Mouse (Mus musculus): ENCODE data around the gene Fxr2. TPM values are rescaled to one million over a fixed set of nuclear protein-coding genes. Genes with fewer than 3 reads are reported as not detected.

The Fxr2 gene
- polyA plus RNA-seq, 1 experiment: 9.7 TPM

DNA sequence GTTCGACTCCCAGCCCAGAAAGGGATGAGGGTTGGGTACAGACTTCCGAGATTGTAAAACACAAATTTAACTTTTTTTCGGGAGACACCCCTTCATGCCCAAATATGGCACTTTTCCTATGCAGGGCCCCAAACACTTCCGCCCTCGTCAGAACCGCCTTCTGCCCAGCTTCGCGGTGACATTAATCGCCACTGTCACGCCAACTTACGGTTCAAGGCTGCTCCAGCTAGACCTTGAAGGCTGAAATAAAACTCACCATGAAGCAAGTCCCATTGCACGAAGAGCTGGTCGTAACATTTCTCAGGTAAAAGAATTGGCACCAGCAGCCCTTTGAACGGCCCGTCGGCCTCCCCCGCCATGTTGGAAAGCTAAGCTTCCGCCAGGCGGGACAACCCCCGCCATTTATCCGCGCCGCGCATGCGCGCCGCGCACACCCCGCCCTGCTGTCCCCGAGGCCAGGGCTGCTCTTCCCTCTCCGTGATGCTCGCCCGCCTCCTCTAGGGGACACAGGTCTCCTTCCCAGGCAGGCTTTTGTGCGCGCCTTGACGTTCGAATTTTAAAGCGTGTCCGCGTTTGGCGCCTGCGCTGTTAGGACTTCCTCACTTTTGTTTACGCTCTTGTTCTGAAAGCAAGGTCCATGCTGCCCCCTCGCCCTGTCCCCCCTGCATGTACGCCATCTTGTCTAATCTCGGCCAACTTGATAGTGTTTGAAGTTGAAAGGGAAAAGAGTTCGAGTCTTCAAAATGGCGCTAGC is 29.6 kb downstream of the Fxr2 start, which contains the start of gene Mpdu1:
TSS of gene Mpdu1 (minus strand) at position 430 of the 754 bp plus-strand sequence.
- no peak for TF ChIP-seq TAL1 (IDR thresholded peaks at IDR 0.05; ENCODE audit: low read length)
- no peak for TF ChIP-seq GATA1 (IDR thresholded peaks at IDR 0.05; ENCODE audit: low read length)

DNA sequence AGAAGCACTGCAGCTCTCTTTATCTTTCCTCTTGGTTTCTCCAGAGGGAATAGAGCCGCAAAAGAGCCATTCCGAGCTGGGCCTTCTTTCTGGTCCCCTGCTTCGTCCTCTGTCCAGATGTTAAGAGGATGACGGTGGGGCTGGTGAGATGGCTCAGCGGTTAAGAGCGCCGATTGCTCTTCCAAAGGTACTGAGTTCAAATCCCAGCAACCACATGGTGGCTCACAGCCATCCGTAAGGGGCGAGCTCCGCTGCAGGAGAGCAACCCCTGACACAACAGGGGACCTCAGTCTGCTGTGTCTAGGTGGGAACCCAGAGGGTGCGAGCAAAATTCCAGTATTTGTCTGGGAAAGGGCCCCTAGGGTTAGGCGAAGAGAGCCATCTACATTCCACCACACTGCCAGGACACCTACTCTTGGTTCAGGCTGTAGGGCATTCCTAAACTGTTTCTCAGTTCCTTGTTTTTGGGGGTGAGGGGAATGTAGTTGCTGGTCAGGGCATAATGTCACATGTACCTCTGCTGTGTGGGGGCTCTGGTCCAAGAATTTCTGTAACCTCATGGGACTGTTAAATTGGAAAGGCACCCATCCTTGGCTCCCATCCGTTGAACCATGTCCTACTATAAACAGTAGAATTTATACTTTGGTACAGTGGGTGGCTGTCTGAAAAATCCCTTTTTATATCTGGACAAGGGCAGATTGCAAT is 30.3 kb downstream of the Fxr2 start:
- peaks cover 70% of the 10 kb centered on the region for H3K36me3 ChIP-seq (ENCODE audit: control insufficient read depth)

More for the DNA sequence above, 29.6 kb downstream of the Fxr2 start, which contains the start of gene Mpdu1:
- H3K4me1 ChIP-seq (ENCODE audit: control insufficient read depth): peaks cover 65% of the 10 kb centered on the region
- peaks cover 70% of the 10 kb centered on the region for H3K36me3 ChIP-seq (ENCODE audit: control insufficient read depth)
- H3K4me3 ChIP-seq (replicated peaks): peak within 1 kb of the TSS; percentile 87
- no peaks in the 10 kb centered on the region for H3K27me3 ChIP-seq (ENCODE audit: control insufficient read depth)
- H3K9me3 ChIP-seq (ENCODE audit: control insufficient read depth, low read length): no peaks in the 10 kb centered on the region

DNA sequence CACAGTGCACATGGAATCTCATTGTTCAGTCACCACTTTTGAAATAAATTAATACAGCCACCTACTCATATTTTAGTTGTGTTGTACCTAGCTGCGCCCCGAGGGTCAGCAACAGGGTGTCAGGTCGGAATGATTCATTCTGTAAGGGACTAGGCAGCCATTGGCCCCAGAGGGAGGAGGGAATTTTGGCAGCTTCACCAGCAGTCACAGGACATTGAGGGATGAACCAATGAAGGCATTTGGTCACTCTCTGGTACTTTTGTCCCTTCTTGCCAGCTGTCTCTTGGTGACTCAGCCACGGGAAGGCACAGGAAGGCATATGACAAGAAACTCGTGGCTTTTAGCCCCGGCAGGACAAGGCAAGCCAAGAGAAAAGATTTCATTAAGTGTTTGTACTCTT is 31.0 kb downstream of the Fxr2 start:
- peaks cover 70% of the 10 kb centered on the region for H3K36me3 ChIP-seq (ENCODE audit: control insufficient read depth)
- H3K9me3 ChIP-seq (ENCODE audit: control insufficient read depth, low read length): no peaks in the 10 kb centered on the region
- H3K4me3 ChIP-seq (replicated peaks): peak overlapping the region; percentile 87
- TF ChIP-seq TAL1 (IDR thresholded peaks at IDR 0.05; ENCODE audit: low read length) (no peak), GATA1 (IDR thresholded peaks at IDR 0.05; ENCODE audit: low read length) (no peak)
- H3K27me3 ChIP-seq (ENCODE audit: control insufficient read depth): no peaks in the 10 kb centered on the region
- peaks cover 66% of the 10 kb centered on the region for H3K4me1 ChIP-seq (ENCODE audit: control insufficient read depth)

More for the DNA sequence above, 30.3 kb downstream of the Fxr2 start:
- no peak for TF ChIP-seq GATA1 (IDR thresholded peaks at IDR 0.05; ENCODE audit: low read length)
- no peak for TF ChIP-seq TAL1 (IDR thresholded peaks at IDR 0.05; ENCODE audit: low read length)
- Histone ChIP-seq H3K4me3 (replicated peaks) (peak overlapping the region; percentile 87), H3K4me1 (ENCODE audit: control insufficient read depth) (peaks cover 67% of the 10 kb centered on the region), H3K27me3 (ENCODE audit: control insufficient read depth) (no peaks in the 10 kb centered on the region), H3K9me3 (ENCODE audit: control insufficient read depth, low read length) (no peaks in the 10 kb centered on the region)

DNA sequence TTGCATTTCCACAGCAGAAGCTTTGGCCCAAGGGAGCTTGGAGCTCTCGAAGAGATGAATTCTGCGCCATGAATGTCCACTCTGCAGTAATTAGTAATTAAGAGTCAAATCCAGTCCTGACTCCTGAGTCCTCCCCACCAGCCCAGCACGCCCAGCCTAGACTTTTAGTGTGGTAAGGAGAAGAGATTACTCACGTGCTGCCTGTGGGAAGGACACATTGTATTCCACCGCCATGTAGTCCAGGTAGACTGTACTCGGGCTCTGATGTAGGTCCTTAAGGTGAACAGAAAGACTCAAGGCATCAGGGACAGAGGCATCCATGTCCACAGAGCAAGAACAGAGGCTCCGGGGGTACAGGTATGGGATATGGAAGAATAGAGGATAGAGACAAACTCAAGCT is 32.1 kb downstream of the Fxr2 start:
- Histone ChIP-seq H3K4me3 (replicated peaks) (no peak overlapping the region), H3K36me3 (ENCODE audit: control insufficient read depth) (peaks cover 75% of the 10 kb centered on the region), H3K4me1 (ENCODE audit: control insufficient read depth) (peaks cover 75% of the 10 kb centered on the region), H3K9me3 (ENCODE audit: control insufficient read depth, low read length) (no peaks in the 10 kb centered on the region), H3K27me3 (ENCODE audit: control insufficient read depth) (no peaks in the 10 kb centered on the region)
- TF ChIP-seq GATA1 (IDR thresholded peaks at IDR 0.05; ENCODE audit: low read length) (no peak), TAL1 (IDR thresholded peaks at IDR 0.05; ENCODE audit: low read length) (no peak)

DNA sequence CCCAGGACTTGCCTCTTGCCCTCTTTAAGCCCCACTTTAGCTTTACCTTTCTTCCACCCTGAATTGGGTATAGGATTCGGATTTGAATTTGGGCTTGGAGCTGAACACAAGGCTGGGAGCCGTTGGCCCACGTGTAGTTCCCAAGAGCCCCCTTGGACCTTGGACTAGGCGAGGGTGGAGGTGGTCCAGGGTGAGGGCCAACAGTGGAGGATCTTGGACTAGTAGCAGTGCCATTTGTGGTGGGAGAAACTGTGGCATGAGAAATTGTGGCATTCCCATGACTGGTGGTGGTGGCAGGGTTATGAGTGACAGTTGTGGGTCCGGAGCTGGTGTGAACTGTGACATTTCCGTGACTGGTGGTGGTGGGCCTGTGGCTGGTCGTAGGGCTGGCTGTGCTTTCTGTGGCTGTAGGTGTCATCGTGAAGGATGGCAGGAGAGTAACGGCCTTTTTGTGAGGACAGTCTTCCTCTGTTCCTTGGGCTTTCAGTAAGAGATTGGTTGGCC is 32.7 kb downstream of the Fxr2 start:
- H3K36me3 ChIP-seq (ENCODE audit: control insufficient read depth): peaks cover 75% of the 10 kb centered on the region
- H3K27me3 ChIP-seq (ENCODE audit: control insufficient read depth): no peaks in the 10 kb centered on the region
- H3K4me3 ChIP-seq (replicated peaks): no peak overlapping the region
- TF ChIP-seq GATA1 (IDR thresholded peaks at IDR 0.05; ENCODE audit: low read length): no peak
- no peak for TF ChIP-seq TAL1 (IDR thresholded peaks at IDR 0.05; ENCODE audit: low read length)
- H3K9me3 ChIP-seq (ENCODE audit: control insufficient read depth, low read length): no peaks in the 10 kb centered on the region
- H3K4me1 ChIP-seq (ENCODE audit: control insufficient read depth): peaks cover 75% of the 10 kb centered on the region

DNA sequence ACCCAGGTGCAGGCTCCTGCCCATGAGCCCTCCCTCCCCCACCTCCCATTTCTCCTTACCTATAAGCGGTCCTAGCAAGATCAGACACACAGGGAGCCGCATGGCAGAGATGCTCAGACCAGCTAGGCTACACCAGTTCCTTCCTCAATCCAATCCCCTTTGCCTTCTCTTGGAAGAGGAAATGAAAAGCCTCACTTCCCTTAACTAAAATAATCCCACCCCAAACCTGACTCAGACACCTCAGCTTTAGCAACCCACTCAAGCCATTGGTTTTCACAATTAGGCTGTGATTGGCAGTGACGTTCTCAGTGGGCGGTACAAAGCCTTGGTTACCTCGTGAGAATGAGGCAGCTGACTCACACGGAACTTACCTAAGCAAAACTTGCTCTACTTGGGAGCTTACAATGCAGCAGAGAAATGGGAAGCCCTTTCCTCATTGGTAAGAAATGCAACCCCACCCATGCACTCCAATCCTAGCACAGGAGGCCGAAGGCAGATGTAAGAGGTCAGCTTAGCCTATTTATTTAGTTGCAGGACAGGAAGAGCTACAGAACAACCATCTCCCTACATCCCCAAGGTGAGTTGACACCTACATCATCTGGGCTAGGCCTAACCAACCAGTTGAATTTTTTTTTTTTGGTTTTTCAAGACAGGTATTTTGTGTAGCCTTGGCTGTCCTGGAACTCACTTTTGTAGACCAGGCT is 33.3 kb downstream of the Fxr2 start, which contains the start of gene Cd68:
TSS of gene Cd68 (minus strand) at position 193 of the 704 bp plus-strand sequence.
- H3K4me3 ChIP-seq (replicated peaks): no peak within 1 kb of the TSS
- TF ChIP-seq GATA1 (IDR thresholded peaks at IDR 0.05; ENCODE audit: low read length) (no peak), TAL1 (IDR thresholded peaks at IDR 0.05; ENCODE audit: low read length) (no peak)
- H3K9me3 ChIP-seq (ENCODE audit: control insufficient read depth, low read length): no peaks in the 10 kb centered on the region
- peaks cover 81% of the 10 kb centered on the region for H3K36me3 ChIP-seq (ENCODE audit: control insufficient read depth)
- peaks cover 76% of the 10 kb centered on the region for H3K4me1 ChIP-seq (ENCODE audit: control insufficient read depth)
- H3K27me3 ChIP-seq (ENCODE audit: control insufficient read depth): no peaks in the 10 kb centered on the region

DNA sequence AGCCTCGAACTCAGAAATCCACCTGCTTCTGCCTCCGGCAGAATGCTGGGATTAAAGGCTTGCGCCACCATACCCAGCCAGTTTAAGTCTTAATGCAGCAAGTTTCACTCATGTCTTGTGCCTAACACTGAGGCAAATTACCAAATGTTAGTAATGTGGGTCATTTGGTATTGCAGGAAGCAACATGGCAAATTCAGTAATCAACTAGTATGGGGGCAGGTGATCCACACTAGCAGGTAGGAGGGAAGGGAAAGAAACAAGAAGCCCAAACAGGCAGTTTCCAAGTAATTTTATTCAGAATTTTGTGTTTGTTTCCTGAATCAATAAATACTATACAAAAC is 33.8 kb downstream of the Fxr2 start:
- Histone ChIP-seq H3K4me1 (ENCODE audit: control insufficient read depth) (peaks cover 73% of the 10 kb centered on the region), H3K36me3 (ENCODE audit: control insufficient read depth) (peaks cover 82% of the 10 kb centered on the region), H3K9me3 (ENCODE audit: control insufficient read depth, low read length) (no peaks in the 10 kb centered on the region), H3K4me3 (replicated peaks) (no peak overlapping the region), H3K27me3 (ENCODE audit: control insufficient read depth) (no peaks in the 10 kb centered on the region)
- TF ChIP-seq TAL1 (IDR thresholded peaks at IDR 0.05; ENCODE audit: low read length): no peak
- no peak for TF ChIP-seq GATA1 (IDR thresholded peaks at IDR 0.05; ENCODE audit: low read length)

DNA sequence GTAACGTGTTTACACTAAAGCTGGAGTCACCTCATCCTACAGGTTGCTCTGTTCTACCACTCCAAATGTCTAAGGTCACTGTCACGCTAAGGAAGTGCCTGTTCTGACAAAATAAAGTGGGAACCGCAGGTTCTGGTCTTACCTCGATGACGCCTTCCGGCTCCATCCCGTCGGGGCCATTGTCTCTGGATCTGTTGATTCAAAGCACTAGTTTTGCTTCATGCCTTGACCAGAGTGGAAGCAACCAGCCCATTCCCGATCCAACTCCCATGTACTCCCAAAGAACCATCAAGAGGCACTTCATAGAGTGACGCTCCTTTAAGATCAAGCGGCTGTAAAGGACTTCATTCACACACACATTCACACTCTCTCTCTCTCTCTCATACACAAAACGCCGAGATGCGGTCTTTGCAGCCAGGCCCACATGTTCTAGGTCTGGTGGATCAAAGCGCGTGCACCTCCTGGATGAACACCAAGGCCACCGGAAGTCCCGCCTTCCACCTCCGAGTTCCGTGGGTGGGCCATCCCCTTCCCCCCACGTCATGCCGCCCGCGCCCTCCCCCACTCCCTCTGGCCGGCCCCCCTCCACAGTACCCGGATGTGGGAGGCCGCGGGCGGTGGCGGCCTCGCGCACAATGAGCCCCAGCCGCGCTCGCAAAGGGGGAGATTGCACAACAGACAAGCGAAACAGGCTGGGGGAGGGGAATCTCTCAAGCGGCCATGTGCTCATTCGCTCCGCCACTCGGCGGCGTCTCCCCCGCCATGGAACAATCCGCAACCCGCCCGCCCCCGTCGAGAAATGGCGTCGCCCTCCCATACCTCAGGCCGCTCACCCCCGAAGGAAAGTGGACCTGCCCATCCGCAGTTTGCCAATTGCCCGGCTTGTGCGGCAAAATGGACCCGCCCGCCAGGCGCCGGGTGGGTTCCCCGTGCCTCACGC is 38.3 kb downstream of the Fxr2 start:
- Histone ChIP-seq H3K9me3 (ENCODE audit: control insufficient read depth, low read length) (no peaks in the 10 kb centered on the region), H3K36me3 (ENCODE audit: control insufficient read depth) (peaks cover 84% of the 10 kb centered on the region), H3K27me3 (ENCODE audit: control insufficient read depth) (no peaks in the 10 kb centered on the region), H3K4me1 (ENCODE audit: control insufficient read depth) (peaks cover 68% of the 10 kb centered on the region), H3K4me3 (replicated peaks) (peak overlapping the region; percentile 74)
- TF ChIP-seq GATA1 (IDR thresholded peaks at IDR 0.05; ENCODE audit: low read length) (no peak), TAL1 (IDR thresholded peaks at IDR 0.05; ENCODE audit: low read length) (no peak)
